Mouse (Mus musculus): ENCODE results near the gene Gm10392.

DNA sequence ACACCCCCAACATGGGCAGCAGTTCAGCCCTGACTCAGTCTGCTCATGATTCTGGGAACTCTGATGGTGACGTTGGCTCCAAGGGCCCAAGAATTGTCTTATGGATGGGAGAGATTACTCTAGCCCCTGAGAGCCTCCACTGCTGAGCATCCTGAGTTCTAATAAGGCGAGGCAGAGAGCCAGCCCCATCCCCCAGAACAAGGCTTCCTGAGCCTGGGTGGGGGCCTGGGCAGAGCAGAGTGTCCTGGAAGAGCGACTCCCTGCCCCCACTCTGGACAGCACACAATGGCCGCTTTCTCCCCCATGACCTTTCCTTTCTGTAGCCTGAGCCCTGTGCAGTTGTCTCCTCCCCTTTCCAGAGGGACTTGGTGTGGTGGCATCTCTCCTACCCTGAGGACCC, 21.1 kb downstream of the Gm10392 start:
- TF ChIP-seq CTCF (conservative IDR thresholded peaks at IDR 0.05; ENCODE audit: low read length) (no peak), POU5F1 (IDR thresholded peaks at IDR 0.05; ENCODE audit: borderline replicate concordance, low read length) (no peak), NANOG (IDR thresholded peaks at IDR 0.05; ENCODE audit: borderline replicate concordance, low read length) (no peak)

Data from E14TG2a.4 (cell line).